Mouse (Mus musculus) right cerebral cortex, postnatal 14 days (tissue): ENCODE results near the gene Il31.
"Not testable (repeated sequence)": the region's sequence is repeated elsewhere in the genome, so short reads cannot be mapped to it uniquely, and the experiment has no call there.

Source experiments
- DNase-seq: peaks from one replicate; pipeline ENCODE4 v3.0.0; 2022

Il31 gene

DNA sequence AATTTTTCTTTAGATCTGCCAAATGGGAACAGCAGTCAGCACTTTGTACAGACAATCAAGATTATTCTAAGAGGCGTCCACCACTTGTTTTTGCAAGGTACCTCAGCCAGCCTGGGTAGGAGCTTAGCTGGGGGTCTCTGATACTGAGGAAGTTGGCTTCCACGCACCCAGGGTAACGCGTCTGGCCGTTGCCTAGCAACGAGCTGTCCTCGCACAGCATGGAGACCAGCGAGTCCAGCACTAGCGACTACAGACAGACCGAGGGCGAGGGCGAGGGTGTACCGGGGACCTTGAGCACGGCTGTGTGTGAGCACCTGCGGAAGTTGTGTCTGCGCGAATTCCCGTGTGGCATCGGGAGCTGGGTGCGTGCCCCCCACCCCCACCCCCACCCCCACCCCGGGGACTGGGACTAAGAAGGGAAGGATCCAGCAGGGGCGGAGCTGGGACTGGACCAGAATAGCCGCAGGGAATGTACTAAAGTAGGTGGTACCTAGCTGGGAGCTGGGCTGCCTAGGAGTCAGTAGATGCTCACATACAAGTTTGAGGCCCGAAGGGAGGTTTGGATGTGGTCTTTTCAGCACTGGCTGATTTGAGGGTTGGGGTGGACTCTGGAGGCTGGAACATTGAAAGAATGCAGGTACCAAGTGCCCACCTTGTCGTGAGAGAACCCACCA is at the start of gene Il31, which contains the start of gene Lrrc43:
Il31 (minus strand) TSS at position 378 of the 674 bp plus-strand sequence.
Lrrc43 (plus strand) TSS at position 194 of the 674 bp plus-strand sequence.
- DNase-seq, result no peak

DNA sequence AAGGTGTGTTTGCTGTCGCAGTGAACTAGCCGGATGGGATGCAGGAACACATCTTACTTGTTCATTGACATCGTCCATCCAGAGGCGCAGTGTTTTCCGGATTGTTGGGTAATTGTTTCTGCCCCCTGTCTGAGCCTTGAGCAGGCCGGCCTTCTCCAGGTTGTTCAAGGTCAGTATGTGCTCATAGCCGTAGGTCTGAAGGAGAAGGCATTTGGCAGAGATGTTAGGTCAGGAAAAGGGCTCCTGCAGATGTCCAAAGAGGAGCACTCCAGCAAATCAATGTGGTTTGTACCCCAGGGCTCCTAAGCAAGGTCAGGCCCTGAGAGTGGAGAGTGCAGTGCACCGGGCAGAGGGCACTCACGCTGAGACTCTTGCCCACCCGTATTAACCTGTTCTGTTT is 44.5 kb upstream of the Il31 start:
- DNase-seq, result no peak

DNA sequence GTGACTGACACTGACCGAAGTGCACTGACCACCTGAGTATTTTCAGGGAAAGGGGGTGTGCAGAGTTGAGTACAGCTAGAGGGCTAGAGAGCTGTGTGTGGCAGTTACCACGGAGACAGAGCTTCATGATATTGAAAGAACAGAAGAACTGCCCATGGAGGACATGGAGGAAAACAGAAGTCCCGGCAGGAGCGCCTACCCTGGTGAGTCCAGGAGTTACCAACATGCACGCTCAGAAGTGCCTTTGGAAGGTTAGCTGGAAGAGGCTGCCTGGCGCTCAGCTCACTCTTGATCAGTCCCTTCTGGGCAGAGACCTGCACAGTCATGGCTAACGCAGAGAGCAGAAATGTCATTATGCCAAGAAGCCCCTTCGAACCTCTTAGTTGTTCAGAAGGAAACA is 40.8 kb upstream of the Il31 start:
- no peak for DNase-seq

DNA sequence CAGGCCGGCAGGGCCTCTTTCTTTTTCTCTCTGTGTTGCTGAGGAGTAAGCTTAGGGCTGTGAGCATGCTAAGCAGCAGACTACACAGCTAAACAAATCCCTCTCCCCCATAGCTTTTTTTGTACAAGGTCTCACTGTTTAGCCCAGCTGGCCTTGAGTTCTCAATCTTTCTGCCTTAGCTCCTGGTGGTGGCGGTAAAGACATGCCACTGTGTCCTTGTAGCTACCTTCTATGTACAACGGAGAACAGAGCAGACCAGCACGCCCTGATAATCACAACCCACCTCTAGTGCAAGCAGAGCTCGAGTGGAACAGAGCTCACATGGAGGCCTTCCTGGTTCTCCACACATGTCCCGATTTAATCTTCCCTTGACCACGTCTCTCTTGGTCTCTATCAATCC is 39.4 kb upstream of the Il31 start:
- no peak for DNase-seq

DNA sequence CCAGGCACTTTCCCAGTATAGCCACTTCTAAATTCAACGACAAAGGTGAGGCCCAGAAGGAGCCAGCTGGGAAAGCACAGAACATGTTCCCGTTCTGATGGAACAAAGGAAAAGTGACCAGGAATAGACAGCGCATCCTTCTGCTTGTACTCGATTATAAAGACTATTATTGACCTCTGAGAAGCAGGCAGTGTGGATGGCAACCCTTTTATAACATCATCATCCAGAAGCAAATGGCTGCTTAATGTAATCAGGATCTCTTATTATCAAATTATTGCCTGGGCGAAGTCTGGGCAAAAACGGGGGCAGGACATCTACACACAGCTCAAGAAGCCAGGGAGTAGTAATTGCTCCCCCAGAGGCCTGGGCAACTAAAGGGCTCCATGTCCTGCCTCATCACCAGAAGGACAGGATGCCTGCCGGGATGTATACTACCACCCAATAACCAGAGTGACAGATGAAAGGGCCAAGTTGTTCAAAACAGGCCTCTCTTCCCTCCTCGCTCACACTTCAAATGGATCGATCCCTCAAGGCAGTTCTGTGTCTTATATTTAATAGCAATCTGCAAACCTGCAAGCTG is 36.7 kb upstream of the Il31 start:
- DNase-seq, result no peak

DNA sequence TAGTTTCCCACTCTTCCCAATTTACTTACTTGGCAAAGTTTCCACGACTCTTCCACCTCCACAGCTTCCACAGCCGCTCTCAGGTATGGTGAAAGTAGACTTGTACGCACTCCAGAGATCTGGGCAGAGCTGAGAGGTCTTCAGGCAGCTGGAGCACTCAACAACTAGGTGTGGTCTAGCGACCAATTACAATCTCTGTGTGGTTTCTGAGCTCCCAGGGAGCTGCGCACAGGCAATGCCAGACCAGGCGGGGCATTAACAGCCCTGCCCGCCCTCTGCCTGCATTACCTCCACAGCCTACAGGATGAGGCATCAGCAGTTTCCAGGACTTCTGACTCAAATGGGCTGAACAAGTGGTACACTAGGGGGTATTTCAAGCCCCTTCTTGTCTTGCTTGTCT is 36.0 kb upstream of the Il31 start, which contains the start of gene Gm49027:
Gm49027 (minus strand) TSS at position 208 of the 400 bp plus-strand sequence.
- no peak for DNase-seq

DNA sequence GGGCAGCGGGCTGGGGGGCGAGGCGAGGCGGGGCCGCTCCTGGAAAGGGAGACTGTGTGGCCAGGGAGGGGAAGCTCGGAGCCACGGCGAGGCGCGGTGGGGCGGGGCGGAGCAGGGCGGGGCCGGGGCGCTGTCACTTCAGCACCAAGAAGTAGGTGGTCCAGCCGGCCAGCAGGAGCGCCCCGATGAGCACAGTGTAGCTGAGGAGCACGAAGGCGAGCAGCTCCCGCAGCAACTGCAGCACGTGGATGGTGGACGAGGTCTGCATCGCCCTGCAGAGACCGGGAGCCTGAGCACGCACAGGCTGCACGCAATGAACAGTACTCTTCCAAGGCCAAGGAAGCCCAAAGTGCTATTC is 35.1 kb upstream of the Il31 start:
- DNase-seq, result no peak

DNA sequence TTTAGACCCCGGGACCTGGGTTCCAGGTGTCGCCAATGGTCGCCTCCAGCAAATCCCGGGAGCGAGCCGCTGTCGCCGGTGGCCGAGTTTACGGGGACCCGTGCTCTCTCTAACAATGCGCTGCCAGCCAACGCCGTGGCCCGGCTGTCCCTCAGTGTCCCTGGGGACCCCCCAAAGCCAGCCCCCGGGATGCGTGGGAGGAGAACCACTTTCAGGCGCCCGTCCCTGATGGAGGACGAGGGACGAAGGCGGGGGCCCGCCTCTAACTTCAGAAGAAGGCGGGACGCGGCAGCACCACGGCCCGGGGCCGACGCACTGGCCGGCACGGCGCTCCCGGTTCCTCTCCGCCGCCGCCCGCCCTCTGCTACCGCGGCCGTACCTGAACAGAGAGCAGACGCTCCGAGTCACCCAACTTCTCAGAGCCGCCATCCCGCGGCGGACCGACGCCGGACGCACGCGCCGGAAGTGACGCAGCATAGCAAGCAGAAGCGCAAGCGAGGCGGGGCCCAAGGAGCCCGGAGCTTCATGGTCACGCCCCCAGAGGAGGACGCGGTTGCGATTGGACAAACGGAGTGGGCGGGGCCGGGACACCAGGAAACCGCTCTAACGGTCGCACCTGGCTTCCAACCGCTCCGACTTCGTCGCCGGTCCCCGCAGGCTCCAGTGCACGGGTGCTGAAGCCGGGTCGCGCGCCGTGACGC is 34.6 kb upstream of the Il31 start, which contains the start of gene Diablo:
Diablo (minus strand) TSS at position 485 of the 701 bp plus-strand sequence.
- DNase-seq, result peak; percentile 99

DNA sequence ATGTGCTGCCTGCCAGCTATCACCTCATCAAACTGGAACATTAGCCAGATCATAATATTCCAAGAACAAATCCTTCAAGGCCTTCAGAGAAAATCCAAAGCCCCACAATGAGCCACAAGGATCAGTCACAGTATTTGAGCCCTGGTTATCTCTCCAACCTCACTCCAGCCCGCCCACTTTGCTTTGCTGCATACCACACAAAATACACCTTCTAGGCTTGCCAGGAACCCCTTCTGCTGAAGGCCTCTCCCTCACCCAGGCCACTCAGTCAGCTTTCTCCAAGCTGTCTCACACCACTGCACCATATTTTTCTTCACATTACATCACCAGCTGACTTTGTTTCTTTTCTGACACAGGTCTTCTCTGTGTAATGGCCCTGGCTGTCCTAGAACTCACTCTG is 32.9 kb upstream of the Il31 start:
- DNase-seq, result no peak

DNA sequence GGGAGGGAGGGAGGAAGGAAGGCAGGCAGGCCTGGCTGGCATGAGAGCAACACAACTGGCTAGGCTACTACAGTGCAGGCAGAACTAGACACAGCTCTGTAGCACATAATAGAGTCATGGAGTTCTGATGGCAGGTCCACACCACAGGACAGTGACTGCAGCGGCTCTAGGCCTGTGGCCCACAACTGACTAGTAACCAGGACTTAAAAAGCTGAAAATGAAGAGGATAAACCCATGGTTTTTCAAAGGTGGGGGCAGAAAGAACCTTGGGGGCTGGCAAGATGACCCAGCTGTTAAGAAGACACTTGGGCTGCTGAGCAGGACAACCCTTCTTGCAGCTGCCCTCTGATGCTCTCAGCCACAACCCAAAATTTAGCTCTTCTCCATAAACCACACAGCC is 32.3 kb upstream of the Il31 start:
- no peak for DNase-seq

DNA sequence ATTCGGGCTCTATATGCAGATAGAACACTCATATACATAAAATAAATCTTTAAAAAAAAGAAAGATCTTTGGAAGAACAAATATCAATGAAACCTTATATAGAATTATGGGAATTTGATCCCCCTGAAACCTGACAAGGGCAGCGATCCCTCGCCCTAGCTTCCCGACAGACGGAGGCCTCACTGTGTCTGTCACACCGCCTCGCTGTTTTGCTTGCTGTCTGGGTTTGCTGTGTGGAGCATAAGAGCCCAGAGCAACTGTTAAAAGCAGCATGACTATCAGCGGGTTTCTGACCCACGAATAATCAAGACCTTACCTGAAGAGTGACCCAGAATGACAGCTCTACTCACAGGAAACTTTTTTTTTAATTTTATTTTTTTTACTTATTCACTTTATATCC is 31.4 kb upstream of the Il31 start:
- DNase-seq, result no peak

DNA sequence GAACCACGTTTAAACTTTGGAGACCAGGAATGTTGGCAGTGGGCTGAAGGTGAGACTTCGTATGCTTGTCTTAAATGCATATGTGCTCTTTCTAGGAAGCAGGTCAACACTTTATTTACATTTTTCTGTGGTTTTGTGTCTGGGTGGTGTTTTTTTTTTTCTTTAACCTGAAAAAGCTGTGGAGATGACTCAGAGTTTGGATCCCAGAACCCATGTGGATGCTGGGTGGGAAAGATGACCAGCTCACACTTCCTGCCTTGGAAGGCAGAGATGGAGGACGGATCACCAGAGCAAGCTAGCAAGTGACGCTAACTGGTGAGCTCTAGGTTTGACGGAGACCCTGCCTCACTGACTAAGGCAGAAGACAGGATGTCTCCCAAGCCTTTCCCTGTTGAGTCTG is 25.6 kb upstream of the Il31 start:
- DNase-seq, result no peak

DNA sequence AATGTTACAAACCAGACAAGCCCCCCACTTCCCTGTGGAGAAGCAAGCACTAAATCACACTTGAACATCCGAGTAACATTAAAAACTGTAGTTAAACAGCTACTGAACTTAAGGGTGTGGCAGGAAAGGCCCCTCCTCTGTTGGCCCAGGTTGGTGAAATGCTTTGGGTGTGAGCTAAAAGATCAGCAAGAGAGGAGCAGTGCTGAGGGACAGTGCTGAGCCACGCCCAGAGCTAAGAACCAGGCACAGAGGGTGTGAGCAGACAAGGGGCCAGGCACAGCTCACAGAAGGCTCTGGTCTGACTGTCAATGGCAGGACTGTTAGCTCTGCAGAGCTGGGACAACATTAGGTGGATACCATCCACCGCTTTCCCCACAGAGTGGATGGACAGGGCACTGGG is 22.8 kb upstream of the Il31 start:
- no peak for DNase-seq

DNA sequence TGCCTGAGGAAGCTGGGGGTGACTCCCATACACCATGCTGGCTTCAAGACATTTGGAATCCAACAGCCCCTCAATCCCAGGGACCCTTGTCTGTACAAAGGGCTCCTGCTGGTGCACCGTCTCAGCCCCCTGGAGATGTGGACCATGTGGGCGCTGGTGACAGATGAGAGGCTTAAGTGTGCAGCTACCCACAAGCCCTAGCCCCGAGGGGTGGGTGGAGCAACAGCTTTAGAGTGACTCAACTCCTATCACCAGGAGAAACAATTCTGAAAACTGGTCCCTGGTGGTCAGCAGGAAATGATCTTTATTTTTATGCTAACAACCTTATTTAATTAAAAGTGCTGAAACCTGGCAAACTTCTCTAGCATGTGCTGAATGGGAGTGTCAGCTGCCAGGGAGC is 22.1 kb upstream of the Il31 start:
- DNase-seq, result not testable (repeated sequence)

DNA sequence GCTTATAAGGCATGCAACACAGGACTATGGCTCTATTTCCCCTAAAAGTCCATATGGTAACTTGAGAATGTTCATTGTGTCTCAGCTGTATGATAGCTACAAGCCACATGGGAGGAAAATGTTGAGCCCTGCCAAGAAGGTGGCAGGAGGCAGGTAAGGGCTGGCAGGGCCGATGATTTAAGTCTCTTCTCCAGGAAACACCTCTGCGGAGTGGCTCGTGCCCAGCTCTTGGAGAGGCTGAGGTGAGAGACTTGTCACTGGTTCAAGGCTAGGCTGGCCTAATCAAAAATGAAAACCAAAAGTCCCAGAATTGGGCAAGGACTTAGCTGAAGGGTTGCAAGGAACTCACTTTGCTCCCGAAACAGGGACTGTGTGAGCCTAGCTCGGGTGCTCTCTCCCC is 20.9 kb upstream of the Il31 start, which contains the start of gene B3gnt4:
B3gnt4 (plus strand) TSS at position 301 of the 400 bp plus-strand sequence.
- no peak for DNase-seq

DNA sequence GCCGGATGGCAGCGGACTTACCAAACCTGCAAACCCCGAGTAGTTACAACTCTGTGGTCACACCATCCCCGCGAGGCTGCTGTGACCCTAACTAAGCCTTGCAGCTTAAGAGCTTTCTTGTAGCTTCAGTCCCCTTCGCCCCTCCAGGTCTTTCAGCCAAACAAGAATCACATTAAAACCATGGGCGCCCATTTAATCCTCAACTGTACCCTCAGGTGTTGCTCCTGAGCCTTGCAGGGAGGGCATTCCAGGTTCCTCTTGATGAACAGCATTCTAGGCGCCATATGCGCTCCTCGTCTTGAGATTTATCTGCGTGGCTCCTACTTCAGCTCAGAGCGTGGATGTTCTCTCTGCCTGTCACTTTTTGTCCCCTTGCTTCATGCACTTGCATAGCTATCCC is 19.6 kb upstream of the Il31 start:
- no peak for DNase-seq

DNA sequence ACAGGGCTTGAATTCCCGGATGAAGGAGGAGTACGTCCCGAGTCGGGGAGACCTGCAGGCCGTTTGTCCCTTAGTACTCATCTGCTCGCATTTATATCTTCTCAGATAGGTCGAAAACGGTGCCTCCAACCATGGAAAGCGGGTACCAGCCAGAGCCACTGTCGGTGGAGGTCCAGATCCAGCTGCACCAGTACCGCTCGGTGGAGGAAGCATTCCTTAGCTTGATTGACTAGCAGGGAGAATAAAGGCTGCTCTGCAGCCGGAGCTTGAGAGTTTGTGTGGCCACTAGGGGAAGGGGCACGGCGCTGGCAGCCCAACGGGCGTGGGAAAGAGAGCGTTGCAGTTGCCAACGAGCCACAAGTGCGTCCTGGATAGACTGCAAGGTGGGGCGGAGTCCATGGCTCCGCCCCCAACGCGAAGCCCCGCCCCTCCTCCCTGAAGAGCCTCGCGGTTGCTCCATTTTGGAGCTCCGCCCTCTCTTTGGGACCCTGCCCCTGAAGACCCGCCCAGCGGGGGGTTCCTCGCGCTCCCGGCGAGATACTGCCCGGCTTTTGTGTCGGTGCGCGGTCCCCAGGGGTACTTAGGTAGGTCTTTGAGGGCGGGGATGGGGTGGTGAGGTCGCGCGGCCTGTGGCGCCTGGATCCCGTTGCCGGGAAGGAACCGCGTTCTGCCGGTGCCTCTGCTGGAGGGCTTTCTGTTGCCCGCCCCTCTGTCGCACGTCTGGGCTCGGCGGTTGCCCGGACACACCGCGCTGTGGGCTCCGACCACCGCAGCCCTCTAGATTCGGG is 18.8 kb upstream of the Il31 start:
- peak; percentile 81 for DNase-seq

DNA sequence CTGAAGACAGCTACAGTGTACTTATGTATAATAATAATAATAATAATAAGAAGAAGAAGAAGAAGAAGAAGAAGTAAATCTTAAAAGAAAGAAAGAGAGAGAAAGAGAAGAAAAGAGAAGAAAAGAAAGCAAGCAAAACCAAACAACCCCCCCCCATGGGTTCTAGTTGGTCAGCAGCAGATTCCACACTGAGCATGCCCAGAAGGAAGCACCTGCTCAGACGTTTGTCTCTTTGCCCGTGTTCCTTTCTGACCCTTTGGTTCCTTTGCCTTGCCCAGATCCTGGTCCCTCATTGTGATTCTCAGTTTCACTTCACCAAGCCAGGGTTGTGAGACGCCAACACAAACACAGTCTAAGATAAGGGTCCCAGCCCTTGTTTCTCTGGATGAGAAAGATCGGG is 12.7 kb upstream of the Il31 start:
- DNase-seq, result no peak

DNA sequence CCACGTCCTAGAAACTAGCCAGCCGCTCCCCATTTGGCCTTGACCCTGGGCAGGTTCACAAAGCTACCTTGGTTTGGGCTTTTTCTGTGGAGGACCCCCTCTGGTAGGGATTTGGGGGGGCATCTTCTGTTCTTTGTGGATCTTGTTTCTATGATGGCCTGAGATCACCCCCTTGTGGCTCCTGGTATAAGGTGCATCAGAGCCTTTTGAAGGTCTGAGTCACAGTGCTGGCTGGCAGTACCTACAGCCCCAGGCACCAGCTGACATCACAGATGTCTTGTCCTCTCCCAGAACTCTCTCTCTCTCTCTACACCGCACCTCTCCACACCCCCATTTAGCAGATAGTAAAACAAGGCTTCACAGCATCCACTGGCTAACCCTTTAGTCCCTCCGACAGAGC is 10.4 kb upstream of the Il31 start:
- no peak for DNase-seq

DNA sequence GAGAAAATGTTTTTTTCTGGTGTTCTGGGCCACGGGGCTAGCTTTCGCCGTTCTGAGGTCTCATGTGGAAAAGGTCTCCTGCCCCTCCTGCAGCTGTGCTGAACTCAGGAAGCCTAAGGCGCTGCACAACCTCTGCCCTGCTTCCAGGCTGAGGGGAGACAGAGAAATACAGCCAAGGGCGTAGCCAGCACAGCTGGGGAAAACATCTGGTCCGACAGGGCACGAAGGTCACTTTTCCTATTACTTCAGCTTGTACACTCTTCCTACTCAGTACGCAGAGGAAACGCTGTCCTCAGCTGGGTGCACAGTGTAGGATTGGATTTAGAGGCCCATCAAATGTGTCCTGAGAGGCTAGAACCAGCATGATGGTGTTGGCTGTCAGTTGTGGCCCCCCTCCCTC is 646 bp upstream of the Il31 start:
- DNase-seq, result no peak

DNA sequence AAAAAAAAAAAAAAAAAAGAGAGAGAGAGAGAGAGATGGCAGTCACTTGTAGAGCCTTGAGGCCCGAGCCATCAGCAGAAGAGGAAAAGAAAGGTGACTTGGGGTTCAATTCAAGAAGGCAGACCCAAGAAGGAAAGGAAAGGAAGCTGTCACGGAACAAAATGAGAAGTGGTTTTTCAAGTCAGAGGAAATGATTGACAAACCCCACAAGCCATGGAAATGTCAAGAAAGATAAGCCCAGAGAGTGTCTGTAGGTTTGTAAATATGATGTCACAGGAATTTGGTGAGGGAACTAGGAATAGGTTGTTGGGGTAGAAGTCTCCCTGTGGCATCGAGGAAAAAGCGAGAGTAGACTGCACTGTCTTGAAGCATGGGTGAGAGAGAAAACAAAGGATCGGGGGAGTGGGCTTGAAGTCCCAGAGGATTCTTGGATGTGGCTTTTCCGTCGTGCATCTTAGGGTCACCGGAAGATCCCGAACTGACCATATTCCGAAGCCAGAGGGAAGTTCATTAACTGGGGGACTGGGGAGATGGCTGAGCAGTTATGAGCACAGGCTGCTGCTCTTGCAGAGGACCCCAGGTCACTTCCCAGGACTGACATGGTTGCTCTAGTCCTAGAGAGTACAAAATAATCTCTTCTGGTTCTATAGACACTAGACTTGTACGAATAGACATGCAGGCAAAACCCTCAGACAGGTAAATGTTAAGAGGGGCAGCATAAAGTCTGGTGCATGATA is 1.5 kb downstream of the Il31 start:
- DNase-seq, result no peak

DNA sequence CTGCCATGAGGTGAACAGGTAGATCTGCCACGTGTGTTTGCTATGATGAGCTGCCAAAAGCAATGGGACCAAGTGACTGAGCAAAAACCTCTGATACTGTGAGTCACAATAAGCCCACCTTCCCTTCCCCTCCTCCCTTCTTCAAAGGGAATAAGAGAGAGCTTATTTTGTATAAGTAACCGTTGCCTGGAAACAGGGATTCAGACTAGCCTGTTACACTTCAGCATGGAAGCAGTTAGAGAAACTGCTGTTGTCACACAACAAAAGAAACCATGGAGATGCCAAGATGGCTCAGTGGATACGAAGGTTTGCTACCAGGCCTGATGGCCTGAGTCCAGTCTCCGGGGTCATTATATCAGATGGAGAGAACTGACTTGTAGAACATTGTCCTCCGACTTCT is 15.5 kb downstream of the Il31 start:
- DNase-seq, result no peak
